Mouse (Mus musculus) ovary, postnatal 14 days (tissue): Measurements from ENCODE around the gene Gm9732.
"Not testable (repeated sequence)": the region's sequence is repeated elsewhere in the genome, so short reads cannot be mapped to it uniquely, and the experiment has no call there.

Experiments used
- DNase-seq: peaks from one replicate; pipeline ENCODE4 v3.0.0; 2022; ENCODE audit warnings: low spot score

Gene Gm9732

DNA sequence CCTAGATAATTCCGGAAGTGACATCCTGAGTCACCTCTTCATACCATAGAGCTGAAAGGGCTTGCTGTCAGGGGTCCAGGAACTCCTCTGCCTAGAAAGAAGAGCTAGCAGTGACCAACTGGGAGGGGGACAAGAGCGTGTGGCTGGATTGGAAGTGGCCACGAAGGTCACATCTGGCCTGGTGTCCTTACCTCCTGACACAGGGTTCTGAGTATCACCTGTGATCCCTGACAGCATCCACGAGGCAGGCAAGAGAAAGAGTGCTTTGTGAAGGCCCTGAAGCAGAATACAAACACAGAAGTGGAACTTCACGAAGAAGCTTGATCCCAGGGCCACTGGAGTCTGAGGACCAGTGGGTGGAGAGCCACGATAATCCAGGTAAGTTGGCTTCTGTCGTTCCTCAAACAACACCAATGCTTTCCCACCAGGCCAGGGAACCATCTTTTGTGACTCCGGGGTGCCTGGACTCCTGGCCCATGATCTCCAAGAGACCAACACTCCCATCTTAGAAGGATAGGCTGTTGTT is at the start of gene Gm9732:
Gm9732 (plus strand) TSS at position 51 of the 526 bp plus-strand sequence.
- not testable (repeated sequence) for DNase-seq

DNA sequence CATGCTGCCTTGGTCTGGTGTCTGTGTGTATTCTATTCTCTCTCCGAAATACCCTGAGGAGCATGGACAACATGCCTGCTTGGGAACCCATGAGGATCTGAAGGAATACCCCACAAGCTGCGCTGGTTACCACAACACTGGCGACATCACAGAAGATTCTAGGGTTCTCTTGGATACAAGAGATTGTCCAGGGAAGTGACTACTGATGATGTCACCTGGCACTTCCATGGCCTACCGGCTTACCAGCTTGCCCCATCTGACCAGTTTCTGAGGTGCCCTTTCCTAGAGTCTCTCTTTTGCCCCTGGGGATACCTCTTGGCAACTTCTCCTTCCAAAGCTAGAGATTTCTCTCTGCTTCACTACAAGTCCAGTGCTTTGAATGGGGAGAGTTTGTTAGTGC is 39.6 kb upstream of the Gm9732 start, which contains the start of gene Gm8122:
Gm8122 (minus strand) TSS at position 101 of the 400 bp plus-strand sequence.
- DNase-seq, result not testable (repeated sequence)

DNA sequence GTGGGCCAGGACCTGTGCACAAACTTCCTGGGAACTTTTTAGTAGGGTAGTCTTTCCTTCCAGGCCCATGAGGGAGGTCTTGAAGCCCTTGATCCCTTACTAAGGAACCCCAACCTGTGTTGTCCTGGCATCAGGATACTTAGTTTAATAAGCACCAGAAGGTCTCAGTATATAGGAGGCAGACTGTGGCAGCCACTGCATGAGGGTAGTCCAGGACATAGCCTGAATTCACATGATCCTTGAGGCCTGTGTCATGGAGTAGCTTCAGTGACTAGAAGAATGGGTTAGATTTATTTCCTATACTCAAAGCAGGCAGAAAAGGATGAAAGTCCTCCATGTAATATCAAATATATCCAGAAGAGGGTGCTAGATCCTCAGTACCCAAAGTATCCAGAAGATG is 37.1 kb upstream of the Gm9732 start:
- DNase-seq, result not testable (repeated sequence)

DNA sequence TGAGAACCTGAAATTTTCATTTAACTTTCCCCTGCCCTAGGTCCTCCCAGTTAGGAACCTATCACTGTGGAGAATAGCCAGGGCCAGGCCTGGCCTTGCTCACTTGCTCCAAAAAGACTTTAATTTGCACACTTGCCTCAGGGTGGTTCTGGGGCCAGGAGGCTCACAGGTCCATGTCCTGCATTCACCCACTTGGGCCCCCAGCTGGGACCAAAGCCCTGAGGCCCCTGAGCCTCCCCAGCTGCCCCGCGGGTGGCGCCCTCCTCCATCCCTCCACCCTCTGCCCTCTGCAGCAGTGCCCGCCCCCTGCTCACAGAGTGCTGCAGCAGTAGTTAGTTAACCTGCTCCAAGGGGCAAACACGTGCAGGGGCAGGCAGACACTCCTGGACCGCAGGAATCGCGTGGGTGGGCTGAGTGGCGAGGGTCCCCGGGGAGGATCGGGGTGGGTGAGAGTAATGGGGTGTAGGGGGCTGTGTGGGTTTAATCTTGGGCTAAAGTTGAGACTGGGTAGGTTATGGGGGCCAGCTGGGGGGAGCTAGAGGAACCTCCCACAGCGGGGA is 25.1 kb upstream of the Gm9732 start:
- DNase-seq, result not testable (repeated sequence)

DNA sequence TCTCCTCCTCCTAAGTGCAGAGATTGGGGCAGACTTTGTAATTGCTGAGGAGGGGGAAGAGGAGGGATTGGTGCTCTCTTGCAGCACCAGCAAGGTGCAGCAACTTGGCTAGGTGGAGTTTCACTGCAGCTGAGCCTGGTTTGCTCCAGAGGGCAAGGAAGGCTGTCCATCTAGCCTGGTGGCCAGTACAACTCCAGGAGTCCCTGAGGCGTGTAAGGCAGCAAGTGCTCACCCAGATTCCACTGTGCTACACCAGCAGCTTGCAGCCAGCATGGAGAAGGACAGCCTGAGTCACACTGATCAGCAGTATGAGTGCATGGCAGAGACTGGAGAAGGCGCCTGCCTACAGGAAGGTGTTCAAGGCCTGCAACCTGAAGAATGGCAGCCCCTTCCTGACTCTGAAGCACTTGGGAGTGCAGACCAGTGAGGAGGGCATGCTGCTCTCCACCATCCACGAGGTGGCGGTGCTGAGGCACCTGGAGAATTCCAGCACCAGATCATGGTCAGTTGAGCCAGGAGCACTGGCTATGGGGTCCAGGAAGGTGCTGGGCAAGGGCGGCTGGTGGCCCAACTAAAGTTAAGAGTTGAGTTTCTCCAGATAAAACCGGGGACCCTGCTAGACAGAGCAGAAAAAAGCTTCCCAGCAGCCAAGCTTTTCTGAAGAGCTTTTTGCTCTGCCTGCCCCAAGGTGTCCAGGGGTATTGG is 24.1 kb upstream of the Gm9732 start:
- DNase-seq, result not testable (repeated sequence)

DNA sequence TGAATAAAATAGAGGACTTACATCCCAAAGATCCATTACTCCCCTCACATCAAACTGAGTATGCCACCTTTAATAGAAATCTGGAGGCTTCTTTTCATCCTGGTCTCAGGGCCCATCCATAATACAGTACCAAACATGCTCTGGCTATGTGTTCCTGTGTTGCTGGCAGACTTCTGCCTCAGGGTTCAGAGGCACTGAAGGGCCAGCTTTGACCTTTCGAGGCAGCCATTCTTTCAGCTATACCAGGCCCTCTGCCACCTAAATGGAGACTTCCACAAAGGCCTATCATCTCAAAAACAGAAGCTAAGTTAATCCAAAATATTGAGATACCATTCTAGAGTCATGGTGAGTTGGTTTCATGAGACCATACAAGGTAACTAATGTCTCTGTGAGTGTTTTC is 18.3 kb upstream of the Gm9732 start:
- DNase-seq, result not testable (repeated sequence)

DNA sequence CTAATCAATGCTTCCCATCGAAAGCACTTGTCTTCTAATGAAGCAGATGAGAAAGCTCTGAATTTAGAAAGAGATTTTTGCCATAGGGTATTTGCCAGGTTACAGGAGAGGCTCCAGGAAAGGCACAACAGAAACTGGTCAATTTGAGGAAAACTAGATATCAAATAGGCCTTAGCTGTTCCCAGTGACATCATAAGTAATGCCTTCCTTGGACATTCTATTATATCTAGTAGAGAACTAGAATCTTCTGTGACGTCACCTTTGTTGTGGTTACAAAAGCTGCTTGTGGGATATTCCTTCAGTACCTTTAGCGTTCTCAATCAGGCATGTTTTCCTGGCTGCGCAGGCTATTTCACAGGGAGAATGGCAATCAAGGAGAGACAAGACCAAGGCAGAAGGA is 16.5 kb upstream of the Gm9732 start, which contains the start of gene Gm8126:
Gm8126 (plus strand) TSS at position 301 of the 400 bp plus-strand sequence.
- not testable (repeated sequence) for DNase-seq

DNA sequence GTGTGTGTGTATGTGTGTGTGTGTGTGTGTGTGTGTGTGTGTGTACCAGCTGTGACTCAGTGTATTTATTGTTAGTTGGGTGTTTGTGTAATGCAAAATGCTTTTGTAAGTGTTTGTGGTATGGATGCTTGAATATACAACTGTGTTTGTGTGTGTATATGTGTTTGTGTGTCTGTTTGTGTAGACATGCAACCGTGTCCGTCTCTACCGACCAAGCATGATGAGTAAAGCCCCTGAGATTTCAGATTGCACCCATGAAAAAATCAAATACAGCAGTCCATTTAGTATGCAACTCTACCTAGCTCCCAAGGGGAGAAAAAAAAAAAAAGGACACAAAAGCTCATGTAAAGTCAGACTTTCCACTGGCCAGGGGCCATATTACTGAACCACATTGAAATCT is 11.4 kb upstream of the Gm9732 start:
- DNase-seq, result not testable (repeated sequence)

DNA sequence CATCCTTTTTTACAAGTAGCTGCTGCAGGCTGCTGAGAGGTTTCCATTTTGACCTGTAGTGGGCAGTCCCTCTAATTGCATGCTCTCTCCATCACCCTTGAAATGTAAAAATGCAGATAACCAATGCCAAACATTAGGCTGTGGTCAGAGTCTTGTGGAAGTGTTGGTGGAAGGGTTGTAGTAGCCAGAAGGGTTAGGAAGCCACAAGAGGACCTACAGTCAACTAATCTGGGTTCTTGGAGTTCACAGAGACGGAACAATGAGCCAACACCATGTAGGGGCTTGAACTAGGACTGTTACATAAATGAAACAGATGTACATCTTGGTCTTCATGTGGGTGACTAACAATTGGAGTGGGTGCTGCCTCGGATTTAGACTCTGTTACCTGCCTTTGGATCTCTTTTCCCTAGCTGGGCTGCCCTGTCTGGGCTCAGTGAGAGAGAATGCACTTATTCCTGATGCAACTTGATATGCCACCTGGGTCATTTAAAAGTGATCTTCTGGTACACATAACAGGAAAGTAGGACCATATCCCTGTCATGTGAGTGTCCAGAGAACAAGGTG is 6.2 kb upstream of the Gm9732 start:
- DNase-seq, result not testable (repeated sequence)

DNA sequence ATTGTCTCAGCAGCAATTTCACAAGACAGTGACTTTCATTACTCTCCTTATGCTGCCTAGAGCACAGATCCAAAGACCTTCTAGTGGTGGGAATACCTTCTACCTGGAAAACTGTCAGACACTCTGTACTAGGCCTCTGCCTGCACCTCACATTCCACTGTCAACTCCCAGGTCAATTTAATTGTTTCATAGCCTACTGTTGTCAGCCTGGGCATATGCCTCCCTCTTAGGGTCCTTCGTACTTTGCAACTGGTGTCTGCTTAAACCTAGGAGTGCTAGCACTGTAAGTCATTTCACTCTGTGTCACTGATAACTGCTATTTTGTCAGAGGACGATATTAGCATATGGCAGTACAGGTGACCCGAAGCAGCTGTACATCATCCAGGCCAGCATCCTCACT is 5.6 kb upstream of the Gm9732 start:
- DNase-seq, result not testable (repeated sequence)

DNA sequence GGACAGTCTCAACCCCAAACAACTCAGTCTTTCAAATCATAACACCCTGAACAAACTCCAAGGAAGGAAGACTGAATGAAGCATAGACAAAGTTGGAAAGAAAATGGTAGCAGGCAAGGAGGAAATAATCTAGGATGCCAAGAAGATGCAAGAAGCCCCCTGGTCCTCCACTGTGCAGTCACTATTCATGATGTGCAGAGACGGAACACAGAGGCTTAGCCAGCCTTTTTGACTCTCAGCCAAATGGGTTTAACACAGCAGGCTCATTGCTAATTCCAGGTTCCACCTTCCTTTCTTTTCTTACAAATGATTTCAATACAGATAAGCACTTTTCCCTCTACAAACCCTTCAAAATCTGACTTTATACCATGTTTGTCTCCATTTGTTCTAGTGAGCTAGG is 1.7 kb upstream of the Gm9732 start:
- not testable (repeated sequence) for DNase-seq

DNA sequence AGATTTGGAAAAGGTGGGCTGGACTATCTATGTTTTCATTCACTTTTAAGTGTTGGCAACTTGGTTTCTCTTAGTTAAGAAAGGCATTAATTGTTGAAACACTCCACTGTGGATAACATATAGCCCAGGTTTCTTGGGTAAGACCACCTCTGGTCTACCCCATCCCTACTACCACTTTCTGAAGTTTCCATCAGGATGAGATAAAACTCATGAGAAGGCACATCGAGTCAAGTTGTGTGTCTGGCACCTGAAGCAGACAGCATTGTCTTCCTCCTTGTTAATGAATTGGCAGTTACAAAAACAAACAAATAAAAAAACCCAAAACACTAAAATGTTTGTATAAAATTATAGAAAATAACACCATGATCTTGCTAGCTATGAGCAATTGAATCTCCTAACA is 916 bp downstream of the Gm9732 start:
- DNase-seq, result not testable (repeated sequence)

DNA sequence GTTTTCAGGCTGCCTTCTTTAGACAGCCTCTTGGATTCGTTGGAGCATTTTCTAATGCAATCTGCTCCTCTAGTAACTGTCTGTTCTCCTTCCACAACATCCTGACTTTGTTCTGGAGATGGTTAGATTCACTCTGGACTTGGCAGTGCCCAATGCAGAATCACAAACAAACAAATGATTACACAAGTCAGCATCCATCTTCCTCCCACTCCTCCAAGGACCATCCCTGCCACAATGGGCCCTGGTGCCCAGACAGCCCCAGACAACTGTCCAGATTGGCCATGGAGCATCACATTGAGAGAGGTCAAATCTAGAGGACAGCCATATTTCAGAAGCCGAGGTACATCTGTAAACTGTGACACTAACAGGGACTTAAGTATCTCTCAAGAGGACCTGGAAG is 2.6 kb downstream of the Gm9732 start:
- DNase-seq, result not testable (repeated sequence)

DNA sequence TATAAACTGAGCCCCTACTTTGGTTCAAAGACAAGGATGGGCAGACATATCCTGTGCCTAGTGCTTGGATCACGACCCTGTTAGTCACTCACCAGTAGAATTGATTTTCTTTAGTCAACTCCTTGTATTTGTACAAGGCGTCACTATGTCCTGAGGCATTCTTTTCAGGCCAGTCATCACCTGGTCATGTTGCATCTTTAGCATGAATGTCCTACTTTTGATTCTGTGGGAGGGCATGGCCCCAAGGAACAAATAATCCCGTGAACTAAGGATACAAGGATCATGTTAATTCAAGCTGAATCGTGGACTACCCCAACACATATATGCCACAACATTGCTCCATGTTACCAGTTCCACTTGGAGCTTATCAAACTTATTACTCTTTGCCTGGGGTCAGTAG is 3.3 kb downstream of the Gm9732 start:
- DNase-seq, result not testable (repeated sequence)

DNA sequence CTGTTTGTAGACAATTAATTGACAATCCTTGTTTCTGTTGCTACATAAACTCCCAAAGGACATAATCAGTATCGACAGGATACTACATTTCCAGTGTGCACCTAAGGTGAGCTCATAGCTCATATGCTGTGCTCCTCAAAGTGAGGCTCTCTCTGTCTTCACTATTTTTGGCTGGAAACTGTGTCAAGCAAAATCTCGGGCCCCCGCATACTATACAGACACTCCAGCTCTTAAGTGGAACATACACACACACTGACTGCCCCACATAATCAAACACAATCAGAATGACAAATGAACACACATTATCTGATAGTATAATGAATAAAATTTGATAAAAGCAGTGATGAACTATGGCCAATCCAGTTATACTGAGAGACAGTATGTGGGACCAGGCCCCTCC is 3.8 kb downstream of the Gm9732 start:
- not testable (repeated sequence) for DNase-seq

DNA sequence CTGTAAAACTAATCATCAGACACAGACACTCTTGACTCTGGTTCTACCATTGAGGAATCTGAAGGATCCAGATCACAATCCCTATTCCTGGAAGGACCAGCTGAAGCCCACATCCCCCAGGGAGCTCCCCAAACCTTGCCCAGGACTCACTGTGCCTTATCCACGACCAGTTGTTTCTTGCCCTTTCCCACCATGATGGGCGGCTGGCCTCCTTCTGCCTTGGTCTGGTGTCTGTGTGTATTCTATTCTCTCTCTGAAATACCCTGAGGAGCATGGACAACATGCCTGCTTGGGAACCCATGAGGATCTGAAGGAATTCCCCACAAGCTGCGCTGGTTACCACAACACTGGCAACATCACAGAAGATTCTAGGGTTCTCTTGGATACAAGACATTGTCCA is 18.7 kb downstream of the Gm9732 start, which contains the start of gene Gm8127:
Gm8127 (minus strand) TSS at position 330 of the 400 bp plus-strand sequence.
- DNase-seq, result not testable (repeated sequence)

DNA sequence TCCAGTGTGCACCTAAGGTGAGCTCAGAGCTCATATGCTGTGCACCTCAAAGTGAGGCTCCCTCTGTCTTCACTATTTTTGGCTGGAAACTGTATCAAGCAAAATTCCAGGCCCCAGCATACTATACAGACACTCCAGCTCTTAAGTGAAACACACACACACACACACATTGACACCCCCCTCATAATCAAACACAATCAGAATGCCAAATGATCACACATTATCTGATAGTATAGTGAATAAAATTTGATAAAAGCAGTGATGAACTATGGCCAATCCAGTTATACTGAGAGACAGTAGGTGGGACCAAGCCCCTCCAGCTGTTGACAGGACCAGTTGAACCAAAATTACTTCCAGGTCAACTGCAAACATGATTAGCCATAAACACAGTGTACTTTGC is 44.7 kb downstream of the Gm9732 start:
- DNase-seq, result not testable (repeated sequence)

DNA sequence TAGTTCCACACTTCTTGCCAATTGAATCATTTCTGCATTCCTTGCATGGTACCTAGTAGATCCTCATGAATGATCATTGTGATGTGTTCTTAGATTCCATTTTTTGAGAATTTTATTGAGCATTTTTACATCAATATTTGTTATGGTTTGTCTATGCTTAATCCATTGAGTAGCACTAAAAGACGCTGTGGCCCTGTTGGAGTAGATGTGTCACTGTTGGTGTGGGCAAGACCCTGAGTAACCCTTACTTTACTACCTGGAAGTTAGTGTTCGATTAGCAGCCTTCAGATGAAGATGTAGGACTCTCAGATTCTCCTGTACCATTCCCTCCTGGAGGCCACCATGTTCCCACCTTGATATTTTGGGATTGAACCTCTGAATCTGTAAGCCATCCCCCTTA is 53.8 kb downstream of the Gm9732 start:
- DNase-seq, result not testable (repeated sequence)

DNA sequence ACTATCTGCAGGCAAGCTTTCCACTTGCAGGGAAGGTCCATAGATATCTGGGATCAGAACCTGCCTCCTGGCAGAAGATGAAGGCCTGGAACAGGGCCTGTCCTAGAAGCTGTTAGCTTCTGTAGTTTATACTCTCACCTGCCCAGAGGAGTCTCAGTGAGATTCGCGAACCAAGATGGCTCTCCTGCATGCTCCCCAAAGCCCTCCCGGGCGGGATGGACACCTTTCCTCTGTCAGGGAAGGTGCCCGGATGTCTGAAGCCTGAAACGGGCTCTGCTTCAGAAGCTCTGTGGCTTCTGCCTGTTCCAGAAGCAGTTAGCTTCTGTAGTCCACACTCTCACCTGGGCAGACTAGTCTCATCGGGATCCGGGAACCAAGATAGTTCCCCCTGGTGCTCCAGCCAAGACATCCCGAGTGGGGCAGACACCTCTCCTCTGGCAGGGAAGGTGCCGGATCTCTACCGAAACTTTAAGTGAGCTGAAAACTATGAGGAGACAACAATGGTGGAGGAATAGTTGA is 56.6 kb downstream of the Gm9732 start:
- not testable (repeated sequence) for DNase-seq

DNA sequence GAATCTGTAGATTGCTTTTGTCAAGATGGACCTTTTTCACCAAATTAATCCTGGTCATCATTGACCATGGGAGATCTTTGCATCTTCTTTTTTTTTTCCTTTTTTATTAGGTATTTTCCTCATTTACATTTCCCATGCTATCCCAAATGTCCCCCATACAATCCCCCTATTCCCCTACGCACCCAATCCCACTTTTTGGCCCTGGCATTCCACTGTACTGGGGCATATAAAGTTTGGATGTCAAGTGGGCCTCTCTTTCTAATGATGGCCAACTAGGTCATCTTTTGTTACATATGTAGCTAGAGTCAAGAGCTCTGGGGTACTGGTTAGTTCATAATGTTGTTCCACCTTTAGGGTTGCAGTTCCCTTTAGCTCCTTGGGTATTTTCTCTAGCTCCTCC is 62.8 kb downstream of the Gm9732 start:
- DNase-seq, result not testable (repeated sequence)

DNA sequence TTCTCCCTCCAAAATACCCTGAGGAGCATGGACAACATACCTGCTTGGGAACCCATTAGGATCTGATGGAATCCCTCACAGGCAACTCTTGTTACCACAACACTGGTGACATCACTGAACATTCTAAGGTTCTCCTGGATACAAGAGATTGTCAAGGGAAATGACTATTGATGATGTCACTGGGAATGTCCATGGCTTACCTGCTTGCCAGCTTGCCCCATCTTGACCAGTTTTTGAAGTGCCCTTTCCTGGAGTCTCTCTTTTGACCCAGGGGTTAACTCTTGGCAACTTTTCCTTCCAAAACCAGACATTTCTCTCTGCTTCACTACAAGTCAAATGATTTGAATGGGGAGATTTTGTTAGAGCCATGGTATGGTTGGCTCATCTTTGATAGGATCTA is 72.9 kb downstream of the Gm9732 start, which contains the start of gene 1700001F09Rik:
1700001F09Rik (minus strand) TSS at position 101 of the 400 bp plus-strand sequence.
- DNase-seq, result not testable (repeated sequence)

DNA sequence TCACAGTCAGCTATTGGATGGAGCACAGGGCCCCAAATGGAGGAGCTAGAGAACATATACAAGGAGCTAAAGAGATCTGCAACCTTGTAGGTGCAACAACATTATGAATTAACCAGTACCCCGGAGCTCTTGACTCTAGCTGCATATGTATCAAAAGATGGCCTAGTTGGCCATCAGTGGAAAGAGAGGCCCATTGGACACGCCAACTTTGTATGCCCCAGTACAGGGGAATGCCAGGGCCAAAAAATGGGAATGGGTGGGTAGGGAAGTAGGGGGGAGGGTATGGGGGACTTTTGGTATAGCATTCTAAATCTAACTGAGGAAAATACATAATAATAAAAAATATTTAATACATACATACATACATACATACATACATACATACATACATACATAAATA is 78.1 kb downstream of the Gm9732 start:
- not testable (repeated sequence) for DNase-seq
